Mouse (Mus musculus) liver, embryonic 14.5 days (tissue): Measurements from ENCODE around the gene Col6a6.

Experiments
- CTCF ChIP-seq: IDR thresholded peaks from 2 replicates; pipeline ENCODE4 v1.5.1; 2016; ENCODE audit warnings: antibody characterized with exemption, low read depth, control low read depth
- EP300 ChIP-seq: IDR thresholded peaks from 2 replicates; pipeline ENCODE4 v1.6.1; 2016; ENCODE audit warnings: antibody characterized with exemption, low read depth

DNA sequence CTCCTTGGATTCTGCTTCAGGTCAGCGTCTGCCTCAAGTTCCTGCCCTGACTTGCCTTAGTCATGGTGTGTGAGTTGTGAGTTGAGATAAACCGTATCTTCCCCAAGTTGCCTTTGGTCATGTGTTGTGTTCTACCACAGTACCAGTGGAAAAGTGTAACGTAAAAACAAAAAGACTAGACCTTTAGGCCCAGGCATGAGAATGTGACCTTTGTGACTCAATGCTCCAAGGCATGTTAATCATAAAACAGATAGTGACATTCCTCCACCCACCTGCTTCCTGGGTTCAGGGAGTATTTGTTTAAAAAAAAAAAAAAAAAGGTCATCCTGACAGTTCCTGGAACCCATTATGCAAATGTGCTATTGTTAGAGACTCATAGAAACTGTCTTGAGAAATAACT is 82.1 kb downstream of the Col6a6 start:
- no peak for TF ChIP-seq CTCF
- TF ChIP-seq EP300: no peak
